Mouse (Mus musculus): ENCODE results near the gene Rcn1. TPM values are rescaled to one million over a fixed set of nuclear protein-coding genes. Genes with fewer than 3 reads are reported as not detected.

Gene Rcn1
- polyA plus RNA-seq, 1 experiment = 20.6 TPM

GRCm38 (mm10) chr2:105383063-105383462, 16.1 kb downstream of the Rcn1 start:
- Histone ChIP-seq H3K4me3 (replicated peaks; ENCODE audit: extremely low read depth, low read depth, low read length) (no peak overlapping the region), H3K4me1 (ENCODE audit: control insufficient read depth, insufficient read depth, low read length) (no peaks in the 10 kb centered on the region)
- WGBS = 84% methylated on average over 8 of the region's 8 CpGs
- TF ChIP-seq POLR2A (IDR thresholded peaks at IDR 0.05; ENCODE audit: borderline replicate concordance, extremely low read depth, low read depth, low read length) (no peak), CTCF (IDR thresholded peaks at IDR 0.05; ENCODE audit: insufficient read depth, low read length) (no peak)
- no peak for DNase-seq

- Histone ChIP-seq H3K4me1 (ENCODE audit: control insufficient read depth, insufficient read depth, low read length) (no peaks in the 10 kb centered on the region), H3K4me3 (replicated peaks; ENCODE audit: extremely low read depth, low read depth, low read length) (no peak overlapping the region)
- no peak for DNase-seq
- 77% methylated on average over 3 of the region's 3 CpGs for WGBS
- TF ChIP-seq POLR2A (IDR thresholded peaks at IDR 0.05; ENCODE audit: borderline replicate concordance, extremely low read depth, low read depth, low read length) (no peak), CTCF (IDR thresholded peaks at IDR 0.05; ENCODE audit: insufficient read depth, low read length) (no peak)
These were observed 18.3 kb downstream of the Rcn1 start for GRCm38 (mm10) chr2:105380757-105381319.

- TF ChIP-seq POLR2A (IDR thresholded peaks at IDR 0.05; ENCODE audit: borderline replicate concordance, extremely low read depth, low read depth, low read length) (no peak), CTCF (IDR thresholded peaks at IDR 0.05; ENCODE audit: insufficient read depth, low read length) (no peak)
- WGBS = 72% methylated on average over 1 of the region's 1 CpGs
- Histone ChIP-seq H3K4me3 (replicated peaks; ENCODE audit: extremely low read depth, low read depth, low read length) (no peak overlapping the region), H3K4me1 (ENCODE audit: control insufficient read depth, insufficient read depth, low read length) (no peaks in the 10 kb centered on the region)
- DNase-seq = no peak
These were observed 19.4 kb downstream of the Rcn1 start for GRCm38 (mm10) chr2:105379682-105380081.

- DNase-seq = no peak
- Histone ChIP-seq H3K4me3 (replicated peaks; ENCODE audit: extremely low read depth, low read depth, low read length) (no peak overlapping the region), H3K4me1 (ENCODE audit: control insufficient read depth, insufficient read depth, low read length) (no peaks in the 10 kb centered on the region)
- TF ChIP-seq CTCF (IDR thresholded peaks at IDR 0.05; ENCODE audit: insufficient read depth, low read length) = no peak
- TF ChIP-seq POLR2A (IDR thresholded peaks at IDR 0.05; ENCODE audit: borderline replicate concordance, extremely low read depth, low read depth, low read length) = no peak
- 59% methylated on average over 4 of the region's 4 CpGs for WGBS
These were observed 23.4 kb downstream of the Rcn1 start for GRCm38 (mm10) chr2:105375705-105376104.

GRCm38 (mm10) chr2:105375261-105375660, 23.9 kb downstream of the Rcn1 start:
- TF ChIP-seq POLR2A (IDR thresholded peaks at IDR 0.05; ENCODE audit: borderline replicate concordance, extremely low read depth, low read depth, low read length) = no peak
- TF ChIP-seq CTCF (IDR thresholded peaks at IDR 0.05; ENCODE audit: insufficient read depth, low read length) = no peak
- 84% methylated on average over 7 of the region's 7 CpGs for WGBS
- Histone ChIP-seq H3K4me1 (ENCODE audit: control insufficient read depth, insufficient read depth, low read length) (no peaks in the 10 kb centered on the region), H3K4me3 (replicated peaks; ENCODE audit: extremely low read depth, low read depth, low read length) (no peak overlapping the region)
- no peak for DNase-seq

GRCm38 (mm10) chr2:105373658-105374057, 25.5 kb downstream of the Rcn1 start:
- no peak for DNase-seq
- no peak for TF ChIP-seq POLR2A (IDR thresholded peaks at IDR 0.05; ENCODE audit: borderline replicate concordance, extremely low read depth, low read depth, low read length)
- no peak for TF ChIP-seq CTCF (IDR thresholded peaks at IDR 0.05; ENCODE audit: insufficient read depth, low read length)
- WGBS = 76% methylated on average over 11 of the region's 11 CpGs
- no peak overlapping the region for H3K4me3 ChIP-seq (replicated peaks; ENCODE audit: extremely low read depth, low read depth, low read length)
- no peaks in the 10 kb centered on the region for H3K4me1 ChIP-seq (ENCODE audit: control insufficient read depth, insufficient read depth, low read length)

GRCm38 (mm10) chr2:105372727-105373126, 26.4 kb downstream of the Rcn1 start:
- 78% methylated on average over 5 of the region's 5 CpGs for WGBS
- TF ChIP-seq POLR2A (IDR thresholded peaks at IDR 0.05; ENCODE audit: borderline replicate concordance, extremely low read depth, low read depth, low read length) (no peak), CTCF (IDR thresholded peaks at IDR 0.05; ENCODE audit: insufficient read depth, low read length) (no peak)

GRCm38 (mm10) chr2:105372156-105372555, 27.0 kb downstream of the Rcn1 start:
- DNase-seq = no peak
- WGBS = 90% methylated on average over 6 of the region's 6 CpGs
- TF ChIP-seq POLR2A (IDR thresholded peaks at IDR 0.05; ENCODE audit: borderline replicate concordance, extremely low read depth, low read depth, low read length) = no peak
- TF ChIP-seq CTCF (IDR thresholded peaks at IDR 0.05; ENCODE audit: insufficient read depth, low read length) = no peak
- H3K4me3 ChIP-seq (replicated peaks; ENCODE audit: extremely low read depth, low read depth, low read length) = no peak overlapping the region
- H3K4me1 ChIP-seq (ENCODE audit: control insufficient read depth, insufficient read depth, low read length) = no peaks in the 10 kb centered on the region

More at GRCm38 (mm10) chr2:105372727-105373126, 26.4 kb downstream of the Rcn1 start:
- Histone ChIP-seq H3K4me3 (replicated peaks; ENCODE audit: extremely low read depth, low read depth, low read length) (no peak overlapping the region), H3K4me1 (ENCODE audit: control insufficient read depth, insufficient read depth, low read length) (no peaks in the 10 kb centered on the region)
- no peak for DNase-seq

GRCm38 (mm10) chr2:105370698-105371097, 28.4 kb downstream of the Rcn1 start:
- TF ChIP-seq CTCF (IDR thresholded peaks at IDR 0.05; ENCODE audit: insufficient read depth, low read length) (no peak), POLR2A (IDR thresholded peaks at IDR 0.05; ENCODE audit: borderline replicate concordance, extremely low read depth, low read depth, low read length) (no peak)
- 37% methylated on average over 14 of the region's 14 CpGs for WGBS
- H3K4me3 ChIP-seq (replicated peaks; ENCODE audit: extremely low read depth, low read depth, low read length) = no peak overlapping the region

GRCm38 (mm10) chr2:105370240-105370639, 28.9 kb downstream of the Rcn1 start:
- no peak for DNase-seq
- whole genome bisulfite sequencing = 28% methylated on average over 10 of the region's 10 CpGs
- Histone ChIP-seq H3K4me1 (ENCODE audit: control insufficient read depth, insufficient read depth, low read length) (no peaks in the 10 kb centered on the region), H3K4me3 (replicated peaks; ENCODE audit: extremely low read depth, low read depth, low read length) (no peak overlapping the region)
- no peak for TF ChIP-seq CTCF (IDR thresholded peaks at IDR 0.05; ENCODE audit: insufficient read depth, low read length)
- TF ChIP-seq POLR2A (IDR thresholded peaks at IDR 0.05; ENCODE audit: borderline replicate concordance, extremely low read depth, low read depth, low read length) = no peak

More at GRCm38 (mm10) chr2:105370698-105371097, 28.4 kb downstream of the Rcn1 start:
- no peaks in the 10 kb centered on the region for H3K4me1 ChIP-seq (ENCODE audit: control insufficient read depth, insufficient read depth, low read length)
- DNase-seq = no peak

All from lung, adult 2 months (tissue).